Mouse (Mus musculus) ES-E14 (cell line): ENCODE data around the gene Proser3. TPM values are rescaled to one million over a fixed set of nuclear protein-coding genes. Genes with fewer than 3 reads are reported as not detected.
A peak's percentile ranks its signal among the peaks of the same experiment; 100 is the strongest.

Source experiments
- DNase-seq: peaks from one replicate; pipeline ENCODE4 v3.0.0-alpha.2; 2013; ENCODE audit warnings: low read depth, low spot score
- H3K27ac ChIP-seq: 2 replicates; pipeline ENCODE4 v1.5.1; 2012; ENCODE audit warnings: low read depth, mild to moderate bottlenecking, low read length, moderate library complexity, mixed read lengths; ENCODE audit not compliant: poor library complexity, insufficient read depth, severe bottlenecking
- H3K36me3 ChIP-seq: 2 replicates; pipeline ENCODE4 v1.6.1; 2012; ENCODE audit warnings: mild to moderate bottlenecking, low read length, moderate library complexity, mixed read lengths; ENCODE audit not compliant: control insufficient read depth, poor library complexity, insufficient read depth, severe bottlenecking
- H3K4me1 ChIP-seq, 2 experiments: fragments of 150-350 bp in 1 of 2; sonication (generic) in 1 of 2; 2 replicates each; pipeline ENCODE4 v1.6.1; 2012; ENCODE audit warnings: low read length in 2 of 2, mild to moderate bottlenecking in 1 of 2, mixed read lengths in 1 of 2; ENCODE audit not compliant: control insufficient read depth in 2 of 2, insufficient read depth in 2 of 2, poor library complexity in 1 of 2
- H3K4me3 ChIP-seq, 2 experiments: fragments of 150-350 bp in 1 of 2; sonication (generic) in 1 of 2; 2 replicates each; pipeline ENCODE4 v1.5.1; 2012; ENCODE audit warnings: low read length in 2 of 2, low read depth in 1 of 2, mild to moderate bottlenecking in 1 of 2, mixed read lengths in 1 of 2; ENCODE audit not compliant: insufficient read depth in 1 of 2, poor library complexity in 1 of 2, severe bottlenecking in 1 of 2
- H3K9ac ChIP-seq: 2 replicates; pipeline ENCODE4 v1.6.1; 2012; ENCODE audit warnings: low read depth, mild to moderate bottlenecking, low read length, mixed read lengths; ENCODE audit not compliant: poor library complexity, insufficient read depth, severe bottlenecking
- H3K9me3 ChIP-seq: fragments of 150-350 bp; sonication (generic); 2 replicates; pipeline ENCODE4 v1.6.1; 2012; ENCODE audit warnings: low read depth, mild to moderate bottlenecking, low read length; ENCODE audit not compliant: control insufficient read depth, insufficient read depth
- CHD2 ChIP-seq: IDR thresholded peaks from 2 replicates; pipeline ENCODE4 v1.6.1; 2014; ENCODE audit warnings: mild to moderate bottlenecking, low read depth, low read length, inconsistent platforms
- HCFC1 ChIP-seq: IDR thresholded peaks from 2 replicates; pipeline ENCODE4 v1.6.1; 2012; ENCODE audit warnings: low read length, inconsistent platforms, borderline replicate concordance; ENCODE audit not compliant: insufficient read depth
- MAFK ChIP-seq: IDR thresholded peaks from 2 replicates; pipeline ENCODE4 v1.6.1; 2014; ENCODE audit warnings: mild to moderate bottlenecking, low read depth, low read length, inconsistent platforms; ENCODE audit not compliant: insufficient read depth
- ZC3H11A ChIP-seq: IDR thresholded peaks from 2 replicates; pipeline ENCODE4 v1.6.1; 2012; ENCODE audit warnings: low read depth, mild to moderate bottlenecking, inconsistent platforms, low read length, borderline replicate concordance
- ZNF384 ChIP-seq: IDR thresholded peaks from 2 replicates; pipeline ENCODE4 v1.6.1; 2012; ENCODE audit warnings: low read depth, low read length, inconsistent platforms
- in situ Hi-C, 2 experiments: fragments of 600-800 bp; cut with MboI; formaldehyde crosslinking; loops; one replicate each; pipeline ENCODE4 v1.15.1; 2025; ENCODE audit warnings: low sequenced_read_pairs in 2 of 2, inconsistent platforms in 1 of 2; ENCODE audit not compliant: unreplicated experiment in 2 of 2
- total RNA-seq: library from RNA; depleted of rRNA; stranded (reverse); fragments of 300-350 nt; gene quantifications from 2 replicates; pipeline ENCODE4 v1.2.3, GENCODE M21; 2012; rRNA removed

Proser3 gene
- 6.8 and 10.8 TPM in 2 replicates for total RNA-seq

GRCm38 (mm10) chr7:30552102-30553020 lies at the start of gene Proser3, which contains the start of gene Hspb6:
Proser3 (minus strand) TSS chr7:30552299.
Hspb6 (plus strand) TSS chr7:30552178.
- Histone ChIP-seq H3K4me1 (peaks cover 0 to 8% of the 10 kb centered on the region in 2 experiments; a peak in 2 of 4 replicates), H3K27ac (peak within 1 kb of the TSS; percentile 95), H3K9ac (peak within 1 kb of the TSS; percentile 85), H3K36me3 (peaks cover 18% of the 10 kb centered on the region), H3K4me3 (peak within 1 kb of the TSS; percentile 89 to 95), H3K9me3 (no peaks in the 10 kb centered on the region)
- peak; percentile 99 for DNase-seq
- in situ Hi-C loops, result no loop called here
- no peak for TF ChIP-seq ZNF384
- peak; percentile 86 for TF ChIP-seq CHD2
- peak; percentile 70; the same call in 1 of the 2 replicates for TF ChIP-seq HCFC1

GRCm38 (mm10) chr7:30600651-30601050 lies 48.6 kb upstream of the Proser3 start:
- no peaks in the 10 kb centered on the region for H3K9me3 ChIP-seq
- H3K4me1 ChIP-seq, result peaks cover 8 to 22% of the 10 kb centered on the region in 2 experiments
- in situ Hi-C loops, result no loop called here
- H3K4me3 ChIP-seq, result 0 out of 4 replicates have a peak overlapping the region, but pooled peaks of 1 of the 2 experiments have one; percentile 43
- H3K36me3 ChIP-seq, result no peaks in the 10 kb centered on the region
- TF ChIP-seq ZC3H11A (no peak), HCFC1 (no peak), ZNF384 (no peak), CHD2 (no peak), MAFK (no peak)
- peak overlapping the region; percentile 33; the same call in 1 of the 2 replicates for H3K9ac ChIP-seq
- no peak for DNase-seq
- H3K27ac ChIP-seq, result peak overlapping the region; percentile 54

GRCm38 (mm10) chr7:30599933-30600353 lies 47.8 kb upstream of the Proser3 start:
- Histone ChIP-seq H3K9me3 (no peaks in the 10 kb centered on the region), H3K36me3 (no peaks in the 10 kb centered on the region), H3K4me1 (peaks cover 8 to 23% of the 10 kb centered on the region in 2 experiments), H3K4me3 (peak overlapping the region; percentile 5 to 43; a peak in 2 of 4 replicates), H3K9ac (peak overlapping the region; percentile 33; the same call in 1 of the 2 replicates), H3K27ac (peak overlapping the region; percentile 54; the same call in 1 of the 2 replicates)
- in situ Hi-C loops, result no loop called here
- peak; percentile 82; the same call in 1 of the 2 replicates for TF ChIP-seq CHD2
- no peak for TF ChIP-seq ZC3H11A
- TF ChIP-seq HCFC1, result no peak; the same call in 1 of the 2 replicates
- TF ChIP-seq MAFK, result 0 out of 2 replicates have a peak, but pooled peaks have one; percentile 29
- no peak for TF ChIP-seq ZNF384
- peak; percentile 88 for DNase-seq

- peaks cover 8 to 25% of the 10 kb centered on the region in 2 experiments for H3K4me1 ChIP-seq
- H3K9me3 ChIP-seq, result no peaks in the 10 kb centered on the region
- no peak within 1 kb of the TSS for H3K27ac ChIP-seq
- no peaks in the 10 kb centered on the region for H3K36me3 ChIP-seq
- H3K9ac ChIP-seq, result peak within 1 kb of the TSS; percentile 4; the same call in 1 of the 2 replicates
- H3K4me3 ChIP-seq, result peak within 1 kb of the TSS; percentile 5 to 23; a peak in 1 of 4 replicates
- no peak for DNase-seq
- in situ Hi-C loops, result no loop called here
- TF ChIP-seq CHD2 (peak; percentile 85), ZC3H11A (no peak)
Measured at GRCm38 (mm10) chr7:30598786-30599185, 46.7 kb upstream of the Proser3 start, which contains the start of gene Zbtb32. Zbtb32 (minus strand) TSS chr7:30598909.
